Mouse (Mus musculus): ENCODE data around the gene Insl3. TPM values are rescaled to one million over a fixed set of nuclear protein-coding genes. Genes with fewer than 3 reads are reported as not detected.

Insl3 gene
- polyA plus RNA-seq (2015; fragmentation: Nextera tagmentation; extraction: Ambion mirVana), result 1.1 and 1.7 TPM in 2 replicates

- Histone ChIP-seq H3K27me3 (ENCODE audit: control insufficient read depth, insufficient read depth, low read length) (peaks cover 100% of the 10 kb centered on the region), H3K4me3 (replicated peaks; ENCODE audit: low read length) (no peak within 1 kb of the TSS), H3K36me3 (ENCODE audit: control insufficient read depth, insufficient read depth, low read length) (no peaks in the 10 kb centered on the region), H3K4me1 (ENCODE audit: control insufficient read depth, insufficient read depth, low read length) (peaks cover 19% of the 10 kb centered on the region), H3K9me3 (replicated peaks; ENCODE audit: control insufficient read depth, low read length) (no peaks in the 10 kb centered on the region), H3K9ac (ENCODE audit: low read length) (no peak within 1 kb of the TSS), H3K27ac (ENCODE audit: low read length) (no peak within 1 kb of the TSS), H3K4me2 (ENCODE audit: low read depth, low read length) (no peak within 1 kb of the TSS)
- 10% methylated on average over 33 of the region's 33 CpGs for WGBS
- no peak for ATAC-seq (ENCODE audit: insufficient read depth, low FRiP score)
Observed at GRCm38 (mm10) chr8:71689028-71689427, at the start of gene Insl3. Gene Insl3 (plus strand): TSS chr8:71689214.

DNA sequence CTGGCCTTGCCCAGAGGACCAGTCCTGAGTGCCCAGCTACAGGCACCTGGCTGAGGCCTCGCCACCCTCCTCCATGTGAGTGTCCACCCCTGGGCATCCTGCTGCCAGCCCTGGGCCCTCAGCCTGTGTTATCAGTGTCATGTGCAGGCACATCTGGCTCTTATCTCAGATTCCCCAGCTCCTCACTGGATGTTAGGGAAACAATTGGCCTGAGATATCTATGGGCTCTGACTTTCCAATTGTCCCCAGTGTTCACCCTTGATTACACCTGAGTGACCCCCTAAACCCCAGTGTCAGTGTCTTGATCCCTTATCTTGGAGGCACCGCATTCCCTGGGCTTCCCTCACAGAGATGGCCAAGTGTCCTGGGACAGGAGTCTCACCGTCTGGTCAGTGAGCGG lies 49.7 kb upstream of the Insl3 start:
- Histone ChIP-seq H3K9me3 (replicated peaks; ENCODE audit: control insufficient read depth, low read length) (no peaks in the 10 kb centered on the region), H3K4me2 (ENCODE audit: low read depth, low read length) (no peak overlapping the region), H3K9ac (ENCODE audit: low read length) (no peak overlapping the region), H3K27me3 (ENCODE audit: control insufficient read depth, insufficient read depth, low read length) (peaks cover 3% of the 10 kb centered on the region; the same call in 1 of the 2 replicates), H3K4me1 (ENCODE audit: control insufficient read depth, insufficient read depth, low read length) (no peaks in the 10 kb centered on the region), H3K4me3 (replicated peaks; ENCODE audit: low read length) (no peak overlapping the region), H3K36me3 (ENCODE audit: control insufficient read depth, insufficient read depth, low read length) (no peaks in the 10 kb centered on the region), H3K27ac (ENCODE audit: low read length) (no peak overlapping the region)
- 79% methylated on average over 4 of the region's 4 CpGs for WGBS
- no peak for ATAC-seq (ENCODE audit: insufficient read depth, low FRiP score)

DNA sequence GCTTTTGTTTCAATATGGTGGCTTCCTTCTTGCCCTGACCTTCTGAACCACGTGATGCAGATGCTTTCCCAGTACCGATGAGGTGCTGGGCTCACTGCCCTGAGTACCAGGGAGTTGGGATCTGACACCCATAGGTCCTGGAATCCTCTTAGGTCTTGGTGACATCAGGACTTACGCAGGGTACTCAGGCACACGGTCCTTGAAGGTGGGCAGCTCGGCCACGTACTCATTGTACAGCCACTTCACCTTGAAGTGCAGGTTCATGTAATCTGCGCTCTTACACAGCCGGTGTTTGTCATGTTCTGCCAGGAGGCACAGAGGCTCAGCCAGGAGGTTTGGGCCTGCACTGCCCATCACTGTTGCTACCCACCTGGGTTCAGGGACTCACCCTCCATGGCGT lies 43.5 kb upstream of the Insl3 start:
- Histone ChIP-seq H3K27me3 (ENCODE audit: control insufficient read depth, insufficient read depth, low read length) (no peaks in the 10 kb centered on the region), H3K4me3 (replicated peaks; ENCODE audit: low read length) (no peak overlapping the region), H3K27ac (ENCODE audit: low read length) (no peak overlapping the region), H3K9me3 (replicated peaks; ENCODE audit: control insufficient read depth, low read length) (no peaks in the 10 kb centered on the region), H3K4me1 (ENCODE audit: control insufficient read depth, insufficient read depth, low read length) (no peaks in the 10 kb centered on the region), H3K36me3 (ENCODE audit: control insufficient read depth, insufficient read depth, low read length) (no peaks in the 10 kb centered on the region), H3K4me2 (ENCODE audit: low read depth, low read length) (no peak overlapping the region), H3K9ac (ENCODE audit: low read length) (no peak overlapping the region)
- no peak for ATAC-seq (ENCODE audit: insufficient read depth, low FRiP score)
- 74% methylated on average over 9 of the region's 9 CpGs for WGBS

DNA sequence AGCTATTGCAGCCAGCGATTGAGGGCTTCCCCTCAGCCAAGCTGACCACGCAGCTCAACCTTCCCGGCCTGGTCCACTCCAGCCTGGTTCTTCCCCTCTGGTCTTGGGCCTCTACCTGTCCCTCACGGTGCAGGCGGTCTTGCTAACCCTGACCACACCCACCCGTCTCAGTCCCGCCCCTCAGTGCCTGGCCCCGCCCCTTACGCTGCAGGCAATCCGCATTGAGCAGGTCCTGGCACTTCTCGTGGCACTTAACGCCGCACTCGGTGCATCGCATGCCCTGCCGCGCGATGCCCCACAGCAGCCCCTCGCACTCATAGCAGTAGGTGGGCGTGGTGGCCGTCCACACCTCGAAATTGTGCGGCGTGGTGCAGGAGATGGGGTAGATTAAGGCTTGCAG lies 34.4 kb upstream of the Insl3 start:
- Histone ChIP-seq H3K4me2 (ENCODE audit: low read depth, low read length) (peak overlapping the region; percentile 35), H3K4me1 (ENCODE audit: control insufficient read depth, insufficient read depth, low read length) (peaks cover 5% of the 10 kb centered on the region; the same call in 1 of the 2 replicates), H3K9me3 (replicated peaks; ENCODE audit: control insufficient read depth, low read length) (no peaks in the 10 kb centered on the region), H3K9ac (ENCODE audit: low read length) (no peak overlapping the region), H3K27me3 (ENCODE audit: control insufficient read depth, insufficient read depth, low read length) (peaks cover 50% of the 10 kb centered on the region), H3K36me3 (ENCODE audit: control insufficient read depth, insufficient read depth, low read length) (no peaks in the 10 kb centered on the region), H3K4me3 (replicated peaks; ENCODE audit: low read length) (peak overlapping the region; percentile 24), H3K27ac (ENCODE audit: low read length) (no peak overlapping the region)
- ATAC-seq (ENCODE audit: insufficient read depth, low FRiP score), result peak; percentile 54; the same call in 1 of the 2 replicates
- 3% methylated on average over 24 of the region's 24 CpGs for whole genome bisulfite sequencing

DNA sequence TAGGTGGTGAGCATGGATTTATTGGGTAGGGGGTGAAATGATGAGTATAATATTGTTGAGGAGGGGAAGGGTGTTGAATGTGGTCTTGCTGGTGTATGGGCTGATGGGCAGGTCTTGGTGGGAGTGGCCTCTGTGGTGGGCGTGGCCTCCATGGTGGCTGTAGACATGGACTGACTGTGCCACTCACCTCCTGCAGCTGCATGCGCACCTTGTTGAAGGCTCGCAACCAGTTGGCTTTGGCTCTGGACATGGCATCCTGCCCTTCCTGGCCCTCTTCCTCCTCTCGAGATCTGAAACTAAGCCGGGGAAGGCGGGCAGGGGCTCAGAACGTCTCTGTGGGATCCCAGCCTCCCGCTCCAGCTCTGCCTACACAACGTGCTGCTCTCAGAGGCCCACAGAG lies 31.2 kb upstream of the Insl3 start:
- WGBS, result 19% methylated on average over 9 of the region's 9 CpGs
- Histone ChIP-seq H3K9me3 (replicated peaks; ENCODE audit: control insufficient read depth, low read length) (no peaks in the 10 kb centered on the region), H3K9ac (ENCODE audit: low read length) (no peak overlapping the region), H3K4me1 (ENCODE audit: control insufficient read depth, insufficient read depth, low read length) (peaks cover 5% of the 10 kb centered on the region; the same call in 1 of the 2 replicates), H3K4me3 (replicated peaks; ENCODE audit: low read length) (no peak overlapping the region), H3K27me3 (ENCODE audit: control insufficient read depth, insufficient read depth, low read length) (peaks cover 58% of the 10 kb centered on the region), H3K27ac (ENCODE audit: low read length) (no peak overlapping the region), H3K4me2 (ENCODE audit: low read depth, low read length) (no peak overlapping the region), H3K36me3 (ENCODE audit: control insufficient read depth, insufficient read depth, low read length) (no peaks in the 10 kb centered on the region)
- no peak for ATAC-seq (ENCODE audit: insufficient read depth, low FRiP score)

- peaks cover 5% of the 10 kb centered on the region; the same call in 1 of the 2 replicates for H3K4me1 ChIP-seq (ENCODE audit: control insufficient read depth, insufficient read depth, low read length)
- no peak overlapping the region for H3K4me2 ChIP-seq (ENCODE audit: low read depth, low read length)
- no peak overlapping the region for H3K9ac ChIP-seq (ENCODE audit: low read length)
- 22% methylated on average over 17 of the region's 17 CpGs for WGBS
- H3K27ac ChIP-seq (ENCODE audit: low read length), result no peak overlapping the region
- no peaks in the 10 kb centered on the region for H3K36me3 ChIP-seq (ENCODE audit: control insufficient read depth, insufficient read depth, low read length)
- no peak for ATAC-seq (ENCODE audit: insufficient read depth, low FRiP score)
- peaks cover 58% of the 10 kb centered on the region for H3K27me3 ChIP-seq (ENCODE audit: control insufficient read depth, insufficient read depth, low read length)
- no peak overlapping the region for H3K4me3 ChIP-seq (replicated peaks; ENCODE audit: low read length)
- H3K9me3 ChIP-seq (replicated peaks; ENCODE audit: control insufficient read depth, low read length), result no peaks in the 10 kb centered on the region
Observed at GRCm38 (mm10) chr8:71658515-71659049, 30.4 kb upstream of the Insl3 start.

GRCm38 (mm10) chr8:71659751-71660150 lies 29.3 kb upstream of the Insl3 start:
- H3K9me3 ChIP-seq (replicated peaks; ENCODE audit: control insufficient read depth, low read length), result no peaks in the 10 kb centered on the region
- H3K27ac ChIP-seq (ENCODE audit: low read length), result no peak overlapping the region
- H3K27me3 ChIP-seq (ENCODE audit: control insufficient read depth, insufficient read depth, low read length), result peaks cover 48% of the 10 kb centered on the region
- no peak overlapping the region for H3K4me2 ChIP-seq (ENCODE audit: low read depth, low read length)
- no peaks in the 10 kb centered on the region for H3K36me3 ChIP-seq (ENCODE audit: control insufficient read depth, insufficient read depth, low read length)
- 56% methylated on average over 1 of the region's 1 CpGs for WGBS
- H3K9ac ChIP-seq (ENCODE audit: low read length), result no peak overlapping the region
- H3K4me3 ChIP-seq (replicated peaks; ENCODE audit: low read length), result no peak overlapping the region
- peaks cover 2% of the 10 kb centered on the region; the same call in 1 of the 2 replicates for H3K4me1 ChIP-seq (ENCODE audit: control insufficient read depth, insufficient read depth, low read length)
- no peak for ATAC-seq (ENCODE audit: insufficient read depth, low FRiP score)

GRCm38 (mm10) chr8:71660325-71661120 lies 28.5 kb upstream of the Insl3 start:
- Histone ChIP-seq H3K27ac (ENCODE audit: low read length) (no peak overlapping the region), H3K4me1 (ENCODE audit: control insufficient read depth, insufficient read depth, low read length) (peaks cover 2% of the 10 kb centered on the region; the same call in 1 of the 2 replicates), H3K4me2 (ENCODE audit: low read depth, low read length) (no peak overlapping the region), H3K9ac (ENCODE audit: low read length) (no peak overlapping the region), H3K27me3 (ENCODE audit: control insufficient read depth, insufficient read depth, low read length) (peaks cover 41% of the 10 kb centered on the region), H3K9me3 (replicated peaks; ENCODE audit: control insufficient read depth, low read length) (no peaks in the 10 kb centered on the region), H3K36me3 (ENCODE audit: control insufficient read depth, insufficient read depth, low read length) (no peaks in the 10 kb centered on the region), H3K4me3 (replicated peaks; ENCODE audit: low read length) (no peak overlapping the region)
- ATAC-seq (ENCODE audit: insufficient read depth, low FRiP score), result no peak; the same call in 1 of the 2 replicates
- WGBS, result 9% methylated on average over 36 of the region's 36 CpGs
